Mouse (Mus musculus) megakaryocyte, adult 5-6 weeks (primary cell): ENCODE measurements around the gene Cacnb3. TPM values are rescaled to one million over a fixed set of nuclear protein-coding genes. Genes with fewer than 3 reads are reported as not detected.

Experiments
- ATAC-seq: 2 replicates; pipeline ENCODE4 v1.8.0; 2016; ENCODE audit warnings: mild to moderate bottlenecking, inconsistent platforms; ENCODE audit not compliant: poor library complexity, severe bottlenecking
- total RNA-seq, 2 experiments: library from RNA; stranded (forward) in 1 of 2; stranded (reverse) in 1 of 2; fragments of 153-499, 151-499 nt in 1 of 2; fragments of 221-1000, 200-1000 nt in 1 of 2; gene quantifications; 2 replicates each; pipeline versions ENCODE4 v1.2.3 to v1.2.4; 2015 to 2017

Cacnb3 gene
- total RNA-seq, 2 experiments from 2014 or later, result 0.04 to 0.11 TPM

- no peak for ATAC-seq
Measured at GRCm38 (mm10) chr15:98674284-98674993, 43.8 kb downstream of the Cacnb3 start.

- no peak for ATAC-seq
Measured at GRCm38 (mm10) chr15:98674994-98675545, 44.4 kb downstream of the Cacnb3 start.

GRCm38 (mm10) chr15:98675634-98676250 lies 45.1 kb downstream of the Cacnb3 start:
- no peak for ATAC-seq

GRCm38 (mm10) chr15:98676471-98676870 lies 45.8 kb downstream of the Cacnb3 start:
- no peak for ATAC-seq

- peak; percentile 97 for ATAC-seq
Measured at GRCm38 (mm10) chr15:98676940-98677728, 46.5 kb downstream of the Cacnb3 start, which contains the start of gene Rnd1. TSS of gene Rnd1 (minus strand) at chr15:98677461.

GRCm38 (mm10) chr15:98677977-98678376 lies 47.3 kb downstream of the Cacnb3 start:
- no peak for ATAC-seq

GRCm38 (mm10) chr15:98680660-98681059 lies 50.0 kb downstream of the Cacnb3 start:
- ATAC-seq, result no peak

- no peak for ATAC-seq
Measured at GRCm38 (mm10) chr15:98681633-98682032, 51.0 kb downstream of the Cacnb3 start.

GRCm38 (mm10) chr15:98683177-98683576 lies 52.5 kb downstream of the Cacnb3 start:
- peak; percentile 65 for ATAC-seq

GRCm38 (mm10) chr15:98683746-98684145 lies 53.1 kb downstream of the Cacnb3 start:
- peak; percentile 89 for ATAC-seq

GRCm38 (mm10) chr15:98685926-98686325 lies 55.3 kb downstream of the Cacnb3 start:
- ATAC-seq, result no peak

GRCm38 (mm10) chr15:98689682-98690081 lies 59.0 kb downstream of the Cacnb3 start:
- no peak for ATAC-seq

GRCm38 (mm10) chr15:98691486-98692147 lies 61.0 kb downstream of the Cacnb3 start:
- no peak for ATAC-seq

- peak; percentile 72 for ATAC-seq
Measured at GRCm38 (mm10) chr15:98692171-98692715, 61.6 kb downstream of the Cacnb3 start.

Other genes with a start within 250 kb of the Cacnb3 start
- not detected in 2 replicates for gene Olfr283, start 249.9 kb upstream of the Cacnb3 start, total RNA-seq (2015)
- not detected in 2 replicates for gene Olfr283, start 249.9 kb upstream of the Cacnb3 start, total RNA-seq (2017)
- gene Olfr282, start 199.6 kb upstream of the Cacnb3 start, total RNA-seq (2015), result not detected in 2 replicates
- gene Olfr282, start 199.6 kb upstream of the Cacnb3 start, total RNA-seq (2017), result not detected in 2 replicates
- gene Olfr281, start 178.3 kb upstream of the Cacnb3 start, total RNA-seq (2015), result not detected in 2 replicates
- not detected in 2 replicates for gene Olfr281, start 178.3 kb upstream of the Cacnb3 start, total RNA-seq (2017)
- not detected in 2 replicates for gene OR5BS1P, start 160.9 kb upstream of the Cacnb3 start, total RNA-seq (2015)
- gene OR5BS1P, start 160.9 kb upstream of the Cacnb3 start, total RNA-seq (2017), result not detected in 2 replicates
- not detected in 2 replicates for gene Lalba, start 148.1 kb upstream of the Cacnb3 start, total RNA-seq (2015)
- gene Lalba, start 148.1 kb upstream of the Cacnb3 start, total RNA-seq (2017), result not detected in 2 replicates
- not detected in 2 replicates for gene Olfr279, start 138.4 kb upstream of the Cacnb3 start, total RNA-seq (2015)
- gene Olfr279, start 138.4 kb upstream of the Cacnb3 start, total RNA-seq (2017), result not detected in 2 replicates
- gene Kansl2, start 96.6 kb upstream of the Cacnb3 start, total RNA-seq (2015), result 36.7 and 42.7 TPM in 2 replicates
- 30.4 and 31.8 TPM in 2 replicates for gene Kansl2, start 96.6 kb upstream of the Cacnb3 start, total RNA-seq (2017)
- gene Ccnt1, start 59.9 kb upstream of the Cacnb3 start, total RNA-seq (2015), result 33.0 and 38.7 TPM in 2 replicates
- 41.3 and 43.5 TPM in 2 replicates for gene Ccnt1, start 59.9 kb upstream of the Cacnb3 start, total RNA-seq (2017)
- 0.46 TPM in 1 of 2 replicates, not detected in the other for gene 4930415O20Rik, start 59.8 kb upstream of the Cacnb3 start, total RNA-seq (2015)
- not detected in 2 replicates for gene 4930415O20Rik, start 59.8 kb upstream of the Cacnb3 start, total RNA-seq (2017)
- 0.31 and 0.71 TPM in 2 replicates for gene Adcy6, start 20.8 kb upstream of the Cacnb3 start, total RNA-seq (2015)
- 0.99 and 1.1 TPM in 2 replicates for gene Adcy6, start 20.8 kb upstream of the Cacnb3 start, total RNA-seq (2017)
- gene Ddx23, start 32.1 kb downstream of the Cacnb3 start, total RNA-seq (2015), result 20.2 and 23.4 TPM in 2 replicates
- 84.3 and 106 TPM in 2 replicates for gene Ddx23, start 32.1 kb downstream of the Cacnb3 start, total RNA-seq (2017)
- 0.73 and 1.6 TPM in 2 replicates for gene Rnd1, start 46.6 kb downstream of the Cacnb3 start, total RNA-seq (2015)
- 2.9 and 4.3 TPM in 2 replicates for gene Rnd1, start 46.6 kb downstream of the Cacnb3 start, total RNA-seq (2017)
- gene Ccdc65, start 77.4 kb downstream of the Cacnb3 start, total RNA-seq (2015), result not detected in 2 replicates
- not detected in 2 replicates for gene Ccdc65, start 77.4 kb downstream of the Cacnb3 start, total RNA-seq (2017)
- gene Fkbp11, start 97.4 kb downstream of the Cacnb3 start, total RNA-seq (2015), result 0.40 TPM in 1 of 2 replicates, not detected in the other
- 0.33 and 1.4 TPM in 2 replicates for gene Fkbp11, start 97.4 kb downstream of the Cacnb3 start, total RNA-seq (2017)
- gene Arf3, start 132.4 kb downstream of the Cacnb3 start, total RNA-seq (2015), result 28.3 and 35.9 TPM in 2 replicates
- gene Arf3, start 132.4 kb downstream of the Cacnb3 start, total RNA-seq (2017), result 33.8 and 37.8 TPM in 2 replicates
- gene Wnt10b, start 147.3 kb downstream of the Cacnb3 start, total RNA-seq (2015), result 0.04 and 0.34 TPM in 2 replicates
- not detected in 2 replicates for gene Wnt10b, start 147.3 kb downstream of the Cacnb3 start, total RNA-seq (2017)
- gene Wnt1, start 159.0 kb downstream of the Cacnb3 start, total RNA-seq (2015), result not detected in 2 replicates
- gene Wnt1, start 159.0 kb downstream of the Cacnb3 start, total RNA-seq (2017), result not detected in 2 replicates
- not detected in 2 replicates for gene Ddn, start 178.7 kb downstream of the Cacnb3 start, total RNA-seq (2015)
- gene Ddn, start 178.7 kb downstream of the Cacnb3 start, total RNA-seq (2017), result 0.15 and 0.16 TPM in 2 replicates
- gene Prkag1, start 200.7 kb downstream of the Cacnb3 start, total RNA-seq (2015), result 60.5 TPM in 2 replicates
- 99.7 and 126 TPM in 2 replicates for gene Prkag1, start 200.7 kb downstream of the Cacnb3 start, total RNA-seq (2017)
- gene Kmt2d, start 240.4 kb downstream of the Cacnb3 start, total RNA-seq (2015), result 33.7 and 37.1 TPM in 2 replicates
- gene Kmt2d, start 240.4 kb downstream of the Cacnb3 start, total RNA-seq (2017), result 16.7 and 52.1 TPM in 2 replicates